21 mouse cellular contexts compared by ENCODE assay signal in the genomic region with DNA sequence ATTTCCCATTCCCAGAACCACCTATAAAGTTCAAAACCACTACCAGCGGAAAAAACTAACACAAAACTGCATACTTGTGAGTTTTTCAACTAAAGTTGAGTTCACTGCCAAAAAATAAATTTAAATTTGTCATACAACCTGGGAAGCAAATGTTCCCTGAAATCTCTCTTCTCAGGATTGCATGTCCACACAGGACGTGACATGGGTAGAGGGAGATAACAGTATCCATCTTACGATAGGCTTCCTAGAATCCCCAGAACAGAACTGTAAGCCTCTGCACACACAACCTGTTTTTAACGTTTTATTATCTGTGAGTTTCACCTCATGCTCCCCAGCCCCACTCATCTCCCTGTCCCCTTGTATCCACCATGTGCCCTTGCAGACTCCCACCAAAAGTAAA.
"Had no signal": no experiment of that assay in that cellular context is flagged by ENCODE, and none has a peak within 500 bp of the region (broad histone marks: within the 10 kb centered on the region; RNA-seq: fewer than 3 reads in every experiment).

No protein-coding gene starts in this region.

- H3K9ac ChIP-seq: limb, embryonic 13.5 days; neural tube, embryonic 12.5 days; neural tube, embryonic 15.5 days had no signal

- H3K36me3 ChIP-seq: limb, embryonic 10.5 days; limb, embryonic 13.5 days; neural tube, embryonic 12.5 days; neural tube, embryonic 15.5 days had no signal

- ATAC-seq: intestine, embryonic 16.5 days had no signal

- H3K4me1 ChIP-seq: neural tube, embryonic 12.5 days had no signal

- H3K4me2 ChIP-seq: limb, embryonic 13.5 days; midbrain, embryonic 11.5 days; neural tube, embryonic 12.5 days; neural tube, embryonic 15.5 days had no signal

- DNase-seq: kidney, adult 18-20 months; kidney, adult 9 months; kidney, postnatal 14 days; kidney, postnatal 4 days; layer of hippocampus, adult 9-11 months; lung, adult 18-20 months; lung, postnatal 14 days; lung, postnatal 4 days; midbrain, embryonic 14.5 days; right cerebral cortex, adult 18-20 months; right cerebral cortex, postnatal 14 days; right cerebral cortex, postnatal 4 days; thymus, adult 2 months; thymus, postnatal 14 days had no signal

- H3K9me3 ChIP-seq: limb, embryonic 10.5 days; limb, embryonic 13.5 days; neural tube, embryonic 12.5 days; neural tube, embryonic 15.5 days had no signal

- H3K27me3 ChIP-seq: limb, embryonic 13.5 days; neural tube, embryonic 12.5 days; neural tube, embryonic 15.5 days had no signal

- H3K27ac ChIP-seq: limb, embryonic 10.5 days; limb, embryonic 13.5 days; neural tube, embryonic 12.5 days; neural tube, embryonic 15.5 days; stomach, postnatal 0 days had no signal

- H3K4me3 ChIP-seq: limb, embryonic 10.5 days; limb, embryonic 13.5 days; neural tube, embryonic 12.5 days; neural tube, embryonic 15.5 days had no signal
